Mouse (Mus musculus) testis, postnatal 14 days (tissue): ENCODE measurements at regions not wholly inside any gene's neighbourhood (a gene's known extent, or its start where the extent isn't known, plus 50 kb on each side); places are given as distances from the start of the nearest gene placed in this dataset.
"Not testable (repeated sequence)": the region's sequence is repeated elsewhere in the genome, so short reads cannot be mapped to it uniquely, and the experiment has no call there.

Experiments
- DNase-seq: peaks from one replicate; pipeline ENCODE4 v3.0.0; 2021; ENCODE audit warnings: low spot score

DNA sequence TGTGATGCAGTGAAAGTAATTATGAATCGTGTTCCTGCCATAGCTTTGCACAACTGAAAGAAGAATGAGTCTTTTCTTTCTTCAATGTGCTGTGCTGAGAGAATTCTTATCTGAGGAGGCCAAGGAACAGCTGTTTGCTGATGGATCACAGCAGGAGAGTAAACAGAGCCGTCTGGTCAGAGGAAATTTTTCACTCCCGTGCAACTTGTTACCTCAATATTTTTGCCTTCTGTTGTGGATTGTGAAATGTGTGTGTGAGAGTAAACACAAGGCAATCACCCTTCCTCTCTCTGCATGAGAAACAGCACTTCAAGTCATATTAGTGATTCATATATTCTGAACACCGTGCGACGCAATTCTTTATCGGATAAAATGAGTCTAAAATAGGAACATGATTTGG is 171.9 kb downstream of the Epm2a start:
- DNase-seq: no peak

DNA sequence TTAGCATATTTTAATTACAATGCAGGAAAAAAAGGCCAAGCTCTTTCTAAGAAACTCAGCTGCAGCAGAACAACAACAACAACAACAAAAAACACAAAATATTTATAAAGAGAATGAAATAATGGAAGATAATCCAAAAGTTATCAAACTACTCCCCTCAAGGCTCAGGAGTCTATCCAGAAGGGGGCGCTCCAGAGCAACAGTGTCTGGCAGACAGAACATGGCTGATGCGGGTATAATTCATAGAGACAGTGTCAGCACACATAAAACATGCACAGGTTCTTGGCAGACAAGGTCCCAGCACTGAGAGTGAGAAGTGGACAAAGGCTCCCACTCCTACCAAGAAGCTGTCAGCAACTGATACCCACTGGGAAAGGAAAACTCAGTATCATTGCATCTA is 173.9 kb downstream of the Epm2a start:
- no peak for DNase-seq

DNA sequence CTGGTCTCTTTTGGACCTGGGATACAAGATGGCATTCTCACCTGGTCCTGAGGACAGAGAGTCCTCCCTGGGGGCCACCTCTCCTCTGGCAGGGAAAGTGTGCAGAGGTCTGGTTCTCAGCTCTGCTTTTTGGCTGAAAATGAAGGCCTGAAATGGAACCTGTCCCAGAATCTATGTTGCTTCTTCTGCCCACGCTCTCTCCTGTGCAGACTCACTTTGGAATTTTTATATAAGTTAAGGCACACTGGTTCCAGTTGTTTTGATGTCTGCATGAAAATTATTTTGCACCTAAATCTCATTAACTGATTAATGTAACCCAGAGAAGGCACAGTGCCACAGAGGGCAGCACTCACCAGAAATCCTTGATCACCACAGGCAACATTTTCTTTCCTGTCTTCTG is 188.1 kb downstream of the Epm2a start:
- no peak for DNase-seq

DNA sequence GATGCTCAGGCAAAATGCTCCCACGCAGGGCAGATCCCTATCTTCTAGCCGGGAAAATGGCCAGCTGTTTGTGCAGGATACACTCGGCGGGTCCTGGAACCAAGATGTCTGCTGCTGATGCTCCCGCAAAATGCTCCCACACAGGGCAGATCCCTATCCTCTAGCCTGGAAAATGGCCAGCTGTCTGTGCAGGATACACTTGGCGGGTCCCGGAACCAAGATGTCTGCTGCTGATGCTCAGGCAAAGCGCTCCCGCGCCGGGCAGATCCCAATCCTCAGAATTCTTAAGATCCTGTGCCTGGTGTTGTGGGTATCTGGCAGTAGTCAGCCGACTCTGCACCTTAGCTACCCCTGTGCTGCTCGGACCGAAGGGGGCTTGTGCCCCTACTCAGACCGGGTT is 212.2 kb downstream of the Epm2a start:
- not testable (repeated sequence) for DNase-seq

DNA sequence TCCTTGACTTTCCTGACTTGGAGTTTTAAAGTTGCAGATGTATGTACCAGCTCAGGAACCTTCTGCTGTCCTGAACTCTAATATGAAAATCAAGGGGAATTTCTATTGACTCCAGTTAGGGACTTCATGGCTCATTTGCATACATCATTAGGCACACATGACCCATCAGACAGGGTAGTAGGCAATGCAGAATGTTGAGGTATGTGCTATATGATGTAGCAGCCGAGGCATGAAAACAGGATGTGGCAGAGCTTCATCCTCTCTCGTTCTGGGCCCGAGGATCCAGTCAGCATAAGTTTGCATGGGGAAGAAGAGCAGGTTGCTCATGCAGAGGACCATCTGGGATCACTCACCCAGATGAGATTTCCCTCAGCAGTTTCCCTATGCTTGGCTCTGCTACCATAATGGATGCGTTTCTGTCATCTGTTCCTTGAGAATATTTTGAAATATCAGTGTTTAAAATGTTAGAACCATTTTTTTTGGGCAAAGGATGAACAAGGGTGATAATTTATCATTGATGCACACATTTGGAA is 227.4 kb downstream of the Epm2a start:
- no peak for DNase-seq

- no peak for DNase-seq
Measured at GRCm38 (mm10) chr10:11608451-11608850, 265.2 kb downstream of the Epm2a start.

- not testable (repeated sequence) for DNase-seq
Measured at GRCm38 (mm10) chr10:11609092-11609491, 265.9 kb downstream of the Epm2a start.

DNA sequence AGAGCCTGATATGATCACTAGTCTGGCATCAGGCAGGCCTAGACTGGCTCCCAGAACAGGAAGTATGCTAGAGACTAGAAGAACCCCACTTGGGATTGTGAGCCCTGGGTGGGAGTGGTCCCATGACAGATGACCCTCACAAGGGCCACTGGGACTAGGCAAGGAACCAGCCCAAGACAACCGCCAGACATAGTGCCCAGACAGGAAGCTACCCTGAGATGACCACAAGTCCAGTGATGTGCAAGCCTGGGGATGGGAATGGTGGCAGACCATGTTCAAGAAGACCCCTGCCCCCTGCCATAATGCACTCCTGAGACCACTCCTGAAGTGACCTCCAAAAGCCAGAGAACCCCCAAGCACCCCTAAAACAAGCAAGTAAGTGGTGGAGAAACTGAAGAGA is 304.9 kb downstream of the Epm2a start:
- no peak for DNase-seq

GRCm38 (mm10) chr10:11660056-11660770 is 317.0 kb downstream of the Epm2a start:
- no peak for DNase-seq

- DNase-seq: no peak
Measured at GRCm38 (mm10) chr10:11661660-11662250, 318.6 kb downstream of the Epm2a start.

GRCm38 (mm10) chr10:11709742-11710141 is 366.5 kb downstream of the Epm2a start:
- DNase-seq: no peak

GRCm38 (mm10) chr10:11724775-11725174 is 381.6 kb downstream of the Epm2a start:
- no peak for DNase-seq

DNA sequence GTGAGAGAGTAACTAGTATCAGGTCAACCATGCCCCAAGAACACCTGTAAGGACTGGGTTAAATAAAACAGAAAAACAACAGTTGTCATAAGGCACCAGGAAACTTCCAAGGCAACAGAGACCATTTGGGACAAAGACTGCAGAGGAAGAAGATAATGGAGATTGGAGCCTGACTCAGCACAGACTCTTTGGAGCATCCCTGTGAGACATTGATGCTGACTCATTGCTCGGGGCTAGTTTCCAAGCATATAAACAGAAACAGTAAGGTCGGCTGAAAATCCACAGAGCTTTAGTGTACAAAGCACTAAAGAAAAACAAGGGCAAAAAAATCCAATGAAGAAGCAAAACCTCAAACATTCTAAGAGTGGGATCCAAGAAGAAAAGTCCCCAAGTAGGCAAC is 386.3 kb downstream of the Epm2a start:
- DNase-seq: no peak

DNA sequence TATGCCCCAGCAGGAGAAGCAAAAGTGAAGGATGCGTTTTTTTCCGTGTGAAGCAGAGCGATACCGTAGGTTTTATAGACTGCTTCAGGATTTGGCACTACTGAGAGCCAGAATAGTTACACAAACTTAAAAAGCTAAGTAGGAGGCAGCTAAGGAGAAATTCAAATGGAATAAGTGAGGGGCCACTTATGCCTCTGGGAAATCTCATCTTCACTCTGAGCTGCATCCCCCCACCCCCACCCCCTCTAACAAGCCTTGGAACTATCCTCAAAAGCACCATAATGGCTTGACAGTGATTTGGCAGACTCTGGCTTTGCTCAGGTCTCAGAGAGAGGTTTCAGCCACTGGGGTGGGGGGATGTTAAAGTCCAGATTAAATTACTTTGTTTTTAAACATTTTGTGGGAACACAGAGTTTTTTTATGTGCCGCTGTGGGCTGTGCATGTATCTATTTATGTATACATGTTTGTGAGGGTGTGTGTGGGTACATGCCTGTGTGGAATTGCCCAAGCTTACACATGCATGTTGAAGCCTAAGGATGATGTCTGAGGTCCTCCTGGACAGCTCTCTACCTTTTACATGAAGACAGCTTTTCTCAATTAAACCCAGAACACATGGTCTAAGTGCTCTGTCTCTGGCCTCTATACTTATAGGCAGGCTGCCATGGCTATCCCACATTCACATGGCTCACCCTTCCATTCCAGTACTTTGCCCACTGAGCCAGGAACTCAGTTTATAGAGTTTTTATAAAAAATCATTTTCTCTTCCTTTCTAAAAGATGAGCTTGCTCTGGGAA is 396.6 kb downstream of the Epm2a start:
- DNase-seq: no peak

DNA sequence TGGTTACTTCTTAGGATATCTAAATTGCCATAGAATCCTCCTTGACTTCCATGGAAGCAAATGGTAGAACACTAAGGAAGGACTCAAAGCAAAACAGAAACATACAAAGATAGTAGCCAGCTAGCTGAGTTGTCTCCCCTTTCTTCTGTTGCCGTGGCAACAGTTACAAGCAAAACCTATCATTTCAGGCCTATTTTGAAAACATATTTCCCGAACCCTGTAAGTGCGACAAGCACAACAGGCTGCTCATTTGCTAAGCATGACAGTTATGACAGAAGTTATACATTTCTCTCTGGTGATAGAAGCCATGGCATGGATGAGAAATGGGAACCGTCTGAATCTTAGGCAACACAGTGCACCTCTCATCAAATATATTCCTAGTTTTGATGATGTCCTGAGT is 402.4 kb downstream of the Epm2a start:
- DNase-seq: no peak

DNA sequence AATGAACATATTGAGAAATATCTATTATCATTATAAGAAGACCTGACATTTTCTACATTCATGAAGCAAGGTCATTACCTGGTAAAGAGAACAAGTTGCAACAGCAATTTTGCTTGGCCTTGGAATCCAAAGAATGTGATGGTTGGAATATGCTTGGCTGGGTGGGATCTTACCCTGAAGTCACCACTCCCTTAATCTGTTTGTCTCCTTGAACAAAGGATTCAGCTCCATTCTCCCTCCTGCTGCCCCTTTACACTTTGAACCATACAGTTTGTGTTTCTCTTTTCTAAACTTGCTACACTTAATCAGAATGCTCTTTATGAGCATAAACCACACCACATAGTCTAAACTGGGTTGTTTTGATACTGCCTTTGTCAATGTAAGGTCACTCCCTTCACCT is 403.8 kb downstream of the Epm2a start:
- DNase-seq: no peak

- no peak for DNase-seq
Measured at GRCm38 (mm10) chr10:11755105-11755730, 412.0 kb downstream of the Epm2a start.

DNA sequence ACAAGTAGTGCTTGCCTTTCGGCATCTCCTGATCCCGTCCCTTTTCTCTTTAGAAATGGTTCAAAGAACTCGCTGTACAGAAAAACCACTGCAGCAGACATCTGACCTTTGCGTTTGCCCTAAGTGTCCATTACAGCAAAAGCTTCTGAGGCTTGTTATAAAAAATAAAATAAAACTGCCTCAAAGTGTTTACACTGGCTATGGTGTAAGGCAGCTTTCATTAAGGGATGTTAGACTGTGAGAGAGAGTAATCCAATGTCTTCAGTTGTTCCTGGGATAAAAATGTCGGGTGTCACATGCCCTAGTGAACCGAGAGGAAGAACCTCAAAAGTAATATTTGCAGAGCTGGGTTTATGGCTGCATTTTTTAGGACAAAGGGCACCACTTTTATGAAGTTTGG is 434.7 kb downstream of the Epm2a start:
- DNase-seq: no peak

GRCm38 (mm10) chr10:11780302-11780701 is 437.1 kb downstream of the Epm2a start:
- DNase-seq: no peak

- no peak for DNase-seq
Measured at GRCm38 (mm10) chr10:11787240-11787639, 444.0 kb downstream of the Epm2a start.

- DNase-seq: no peak
Measured at GRCm38 (mm10) chr10:11799510-11799909, 456.3 kb downstream of the Epm2a start.
